Mouse (Mus musculus): ENCODE results near the gene Trappc3. TPM values are rescaled to one million over a fixed set of nuclear protein-coding genes. Genes with fewer than 3 reads are reported as not detected.

Gene Trappc3
- total and polyA plus RNA-seq, 3 experiments = 71.0 to 72.0 TPM; not detected in 1

- no peaks in the 10 kb centered on the region for H3K36me3 ChIP-seq (ENCODE audit: control insufficient read depth in 1 of 2, insufficient read depth in 2 of 2, low read length in 2 of 2)
- H3K9me3 ChIP-seq (replicated peaks; ENCODE audit: insufficient read depth, low read length) = no peaks in the 10 kb centered on the region
- DNase-seq (ENCODE audit: low read depth, low spot score) = no peak
- H3K27ac ChIP-seq (ENCODE audit: control insufficient read depth, low read depth, low read length) = no peak overlapping the region
- TF ChIP-seq GATA1 (IDR thresholded peaks at IDR 0.05; ENCODE audit: low read depth, low read length) (no peak), CTCF (IDR thresholded peaks at IDR 0.05 in 2 of 3, conservative IDR thresholded peaks at IDR 0.05 in 1 of 3; ENCODE audit: control insufficient read depth in 1 of 3, insufficient read depth in 1 of 3, low read depth in 2 of 3, low read length in 3 of 3, poor library complexity in 1 of 3, severe bottlenecking in 1 of 3) (peak in 2 of 3 experiments; percentile 17 to 43; a peak in 3 of 6 replicates), BHLHE40 (IDR thresholded peaks at IDR 0.05; ENCODE audit: borderline replicate concordance, low read depth, low read length) (no peak), MAFK (IDR thresholded peaks at IDR 0.05; ENCODE audit: borderline replicate concordance, low read depth, low read length) (no peak), ZMIZ1 (IDR thresholded peaks at IDR 0.05; ENCODE audit: low read depth, low read length) (no peak)
- no peak overlapping the region for H3K4me3 ChIP-seq (ENCODE audit: control insufficient read depth in 1 of 2, insufficient read depth in 1 of 2, low read depth in 2 of 2, low read length in 2 of 2)
- no peaks in the 10 kb centered on the region for H3K79me2 ChIP-seq (ENCODE audit: control insufficient read depth, insufficient read depth, low read length, poor library complexity)
- no peak overlapping the region for H3K9ac ChIP-seq (ENCODE audit: control insufficient read depth, low read depth, low read length, poor library complexity, severe bottlenecking)
- H3K4me1 ChIP-seq (ENCODE audit: control insufficient read depth in 1 of 2, insufficient read depth in 2 of 2, low read length in 2 of 2) = no peaks in the 10 kb centered on the region
- H3K27me3 ChIP-seq (ENCODE audit: control insufficient read depth in 1 of 2, insufficient read depth in 2 of 2, low read length in 2 of 2) = no peaks in the 10 kb centered on the region
These were observed 43.9 kb downstream of the Trappc3 start for GRCm38 (mm10) chr4:126306058-126306457.

GRCm38 (mm10) chr4:126306827-126307226 lies 44.7 kb downstream of the Trappc3 start:
- Histone ChIP-seq H3K79me2 (ENCODE audit: control insufficient read depth, insufficient read depth, low read length, poor library complexity) (no peaks in the 10 kb centered on the region), H3K4me1 (ENCODE audit: control insufficient read depth in 1 of 2, insufficient read depth in 2 of 2, low read length in 2 of 2) (no peaks in the 10 kb centered on the region), H3K4me3 (ENCODE audit: control insufficient read depth in 1 of 2, insufficient read depth in 1 of 2, low read depth in 2 of 2, low read length in 2 of 2) (no peak overlapping the region), H3K9ac (ENCODE audit: control insufficient read depth, low read depth, low read length, poor library complexity, severe bottlenecking) (no peak overlapping the region), H3K27me3 (ENCODE audit: control insufficient read depth in 1 of 2, insufficient read depth in 2 of 2, low read length in 2 of 2) (no peaks in the 10 kb centered on the region), H3K9me3 (replicated peaks; ENCODE audit: insufficient read depth, low read length) (no peaks in the 10 kb centered on the region), H3K36me3 (ENCODE audit: control insufficient read depth in 1 of 2, insufficient read depth in 2 of 2, low read length in 2 of 2) (no peaks in the 10 kb centered on the region), H3K27ac (ENCODE audit: control insufficient read depth, low read depth, low read length) (no peak overlapping the region)
- TF ChIP-seq MEF2A (IDR thresholded peaks at IDR 0.05; ENCODE audit: extremely low read depth, insufficient replicate concordance, low read depth, low read length, poor library complexity, severe bottlenecking) (no peak), CHD1 (IDR thresholded peaks at IDR 0.05; ENCODE audit: low read depth, low read length) (no peak), ZMIZ1 (IDR thresholded peaks at IDR 0.05; ENCODE audit: low read depth, low read length) (no peak), USF1 (IDR thresholded peaks at IDR 0.05; ENCODE audit: low read depth, low read length) (no peak), MAX (IDR thresholded peaks at IDR 0.05; ENCODE audit: low read length) (no peak), RAD21 (IDR thresholded peaks at IDR 0.05; ENCODE audit: low read depth, low read length) (no peak), EP300 (IDR thresholded peaks at IDR 0.05; ENCODE audit: low read depth in 1 of 2, low read length in 2 of 2) (no peak), UBTF (IDR thresholded peaks at IDR 0.05; ENCODE audit: borderline replicate concordance, insufficient read depth, low read depth, low read length) (no peak), NRF1 (IDR thresholded peaks at IDR 0.05; ENCODE audit: insufficient read depth, low read depth, low read length, poor library complexity, severe bottlenecking) (no peak), JUND (IDR thresholded peaks at IDR 0.05; ENCODE audit: low read depth, low read length) (no peak), HCFC1 (IDR thresholded peaks at IDR 0.05; ENCODE audit: low read depth, low read length) (no peak), ZNF384 (IDR thresholded peaks at IDR 0.05; ENCODE audit: low read depth, low read length) (no peak), TCF12 (IDR thresholded peaks at IDR 0.05; ENCODE audit: low read depth, low read length) (no peak), GATA1 (IDR thresholded peaks at IDR 0.05; ENCODE audit: low read depth, low read length) (no peak), BHLHE40 (IDR thresholded peaks at IDR 0.05; ENCODE audit: borderline replicate concordance, low read depth, low read length) (no peak), SMC3 (IDR thresholded peaks at IDR 0.05; ENCODE audit: low read depth, low read length) (no peak)
- no peak for DNase-seq (ENCODE audit: low read depth, low spot score)
